Mouse (Mus musculus): ENCODE results near the gene Gm10670. TPM values are rescaled to one million over a fixed set of nuclear protein-coding genes. Genes with fewer than 3 reads are reported as not detected.

Gene Gm10670
- not detected for polyA plus RNA-seq (2014; fragmentation: Illumina TruSeq; extraction: RNeasy Lipid Tissue Mini Kit (QIAGEN cat#74804); ENCODE audit: insufficient read depth, low read depth, low replicate concordance)

DNA sequence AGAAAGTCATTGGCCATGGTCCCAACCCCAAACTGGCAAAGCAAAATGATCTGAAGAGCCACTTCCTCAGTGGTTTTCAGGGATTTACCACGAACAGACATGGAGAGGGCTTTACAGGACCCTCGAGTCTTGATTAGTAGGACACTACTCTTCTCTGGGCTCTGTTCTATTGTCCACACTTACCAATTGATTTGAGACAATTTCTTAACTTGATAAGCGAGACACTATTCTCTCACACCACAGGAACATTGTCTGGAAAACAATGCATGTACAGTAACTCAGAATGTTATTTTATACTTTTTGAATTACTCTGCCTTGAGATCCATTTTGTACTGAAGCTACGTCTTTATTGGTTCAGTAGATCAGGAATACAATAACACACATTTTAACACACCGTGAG, at the start of gene Gm10670:
Gene Gm10670 (minus strand): TSS at position 101 of the 400 bp plus-strand sequence.

GRCm38 (mm10) chr7:20510434-20510833, 35.7 kb upstream of the Gm10670 start, which contains the start of gene Vmn1r103:
Gene Vmn1r103 (minus strand): TSS chr7:20510534.

GRCm38 (mm10) chr7:20442493-20442892, 32.2 kb downstream of the Gm10670 start, which contains the start of gene Vmn1r101:
Gene Vmn1r101 (minus strand): TSS chr7:20442593.

Other genes starting within 250 kb of the Gm10670 start
- gene Gm4498, start 241.1 kb downstream of the Gm10670 start, polyA plus RNA-seq (2014; fragmentation: Illumina TruSeq; extraction: RNeasy Lipid Tissue Mini Kit (QIAGEN cat#74804); ENCODE audit: insufficient read depth, low read depth, low replicate concordance), result not detected
- not detected for gene Gm5890, start 212.1 kb downstream of the Gm10670 start, polyA plus RNA-seq (2014; fragmentation: Illumina TruSeq; extraction: RNeasy Lipid Tissue Mini Kit (QIAGEN cat#74804); ENCODE audit: insufficient read depth, low read depth, low replicate concordance)
- not detected for gene Gm4133, start 140.9 kb downstream of the Gm10670 start, polyA plus RNA-seq (2014; fragmentation: Illumina TruSeq; extraction: RNeasy Lipid Tissue Mini Kit (QIAGEN cat#74804); ENCODE audit: insufficient read depth, low read depth, low replicate concordance)
- gene Gm5728, start 99.5 kb downstream of the Gm10670 start, polyA plus RNA-seq (2014; fragmentation: Illumina TruSeq; extraction: RNeasy Lipid Tissue Mini Kit (QIAGEN cat#74804); ENCODE audit: insufficient read depth, low read depth, low replicate concordance), result not detected
- gene Vmn1r100, start 57.0 kb downstream of the Gm10670 start, polyA plus RNA-seq (2014; fragmentation: Illumina TruSeq; extraction: RNeasy Lipid Tissue Mini Kit (QIAGEN cat#74804); ENCODE audit: insufficient read depth, low read depth, low replicate concordance), result not detected
- not detected for gene Vmn1r101, start 32.3 kb downstream of the Gm10670 start, polyA plus RNA-seq (2014; fragmentation: Illumina TruSeq; extraction: RNeasy Lipid Tissue Mini Kit (QIAGEN cat#74804); ENCODE audit: insufficient read depth, low read depth, low replicate concordance)
- gene Vmn1r103, start 35.6 kb upstream of the Gm10670 start, polyA plus RNA-seq (2014; fragmentation: Illumina TruSeq; extraction: RNeasy Lipid Tissue Mini Kit (QIAGEN cat#74804); ENCODE audit: insufficient read depth, low read depth, low replicate concordance), result not detected
- not detected for gene Vmn1r104, start 58.9 kb upstream of the Gm10670 start, polyA plus RNA-seq (2014; fragmentation: Illumina TruSeq; extraction: RNeasy Lipid Tissue Mini Kit (QIAGEN cat#74804); ENCODE audit: insufficient read depth, low read depth, low replicate concordance)
- gene Gm5726, start 70.8 kb upstream of the Gm10670 start, polyA plus RNA-seq (2014; fragmentation: Illumina TruSeq; extraction: RNeasy Lipid Tissue Mini Kit (QIAGEN cat#74804); ENCODE audit: insufficient read depth, low read depth, low replicate concordance), result not detected
- not detected for gene Gm4141, start 101.3 kb upstream of the Gm10670 start, polyA plus RNA-seq (2014; fragmentation: Illumina TruSeq; extraction: RNeasy Lipid Tissue Mini Kit (QIAGEN cat#74804); ENCODE audit: insufficient read depth, low read depth, low replicate concordance)
- gene Gm4513, start 124.1 kb upstream of the Gm10670 start, polyA plus RNA-seq (2014; fragmentation: Illumina TruSeq; extraction: RNeasy Lipid Tissue Mini Kit (QIAGEN cat#74804); ENCODE audit: insufficient read depth, low read depth, low replicate concordance), result not detected
- not detected for gene Vmn1r107, start 194.0 kb upstream of the Gm10670 start, polyA plus RNA-seq (2014; fragmentation: Illumina TruSeq; extraction: RNeasy Lipid Tissue Mini Kit (QIAGEN cat#74804); ENCODE audit: insufficient read depth, low read depth, low replicate concordance)
- not detected for gene Vmn1r111, start 228.3 kb upstream of the Gm10670 start, polyA plus RNA-seq (2014; fragmentation: Illumina TruSeq; extraction: RNeasy Lipid Tissue Mini Kit (QIAGEN cat#74804); ENCODE audit: insufficient read depth, low read depth, low replicate concordance)

All from lung, adult 10 weeks (tissue).